Mouse (Mus musculus): Measurements from ENCODE around the gene Hrh2.

Gene Hrh2

GRCm38 (mm10) chr13:54192021-54192481 lies at the start of gene Hrh2:
Hrh2 (plus strand) TSS chr13:54192129.
- no peak for DNase-seq

GRCm38 (mm10) chr13:54143788-54144187 lies 48.1 kb upstream of the Hrh2 start:
- no peak for DNase-seq

GRCm38 (mm10) chr13:54144624-54145023 lies 47.3 kb upstream of the Hrh2 start:
- no peak for DNase-seq

GRCm38 (mm10) chr13:54147328-54147727 lies 44.6 kb upstream of the Hrh2 start:
- DNase-seq: no peak

- DNase-seq: no peak
Observed at GRCm38 (mm10) chr13:54152421-54152820, 39.5 kb upstream of the Hrh2 start.

GRCm38 (mm10) chr13:54152911-54153310 lies 39.0 kb upstream of the Hrh2 start:
- no peak for DNase-seq

- no peak for DNase-seq
Observed at GRCm38 (mm10) chr13:54153672-54154218, 38.2 kb upstream of the Hrh2 start.

- DNase-seq: no peak
Observed at GRCm38 (mm10) chr13:54155822-54156221, 36.1 kb upstream of the Hrh2 start.

GRCm38 (mm10) chr13:54159256-54159655 lies 32.7 kb upstream of the Hrh2 start:
- no peak for DNase-seq

- DNase-seq: no peak
Observed at GRCm38 (mm10) chr13:54159756-54160155, 32.2 kb upstream of the Hrh2 start.

GRCm38 (mm10) chr13:54160546-54160945 lies 31.4 kb upstream of the Hrh2 start:
- DNase-seq: no peak

- no peak for DNase-seq
Observed at GRCm38 (mm10) chr13:54161514-54161913, 30.4 kb upstream of the Hrh2 start.

GRCm38 (mm10) chr13:54163363-54163762 lies 28.6 kb upstream of the Hrh2 start:
- no peak for DNase-seq

- DNase-seq: no peak
Observed at GRCm38 (mm10) chr13:54164462-54164861, 27.5 kb upstream of the Hrh2 start.

- DNase-seq: no peak
Observed at GRCm38 (mm10) chr13:54165066-54165465, 26.9 kb upstream of the Hrh2 start.

- DNase-seq: no peak
Observed at GRCm38 (mm10) chr13:54165765-54166164, 26.2 kb upstream of the Hrh2 start.

GRCm38 (mm10) chr13:54167036-54167435 lies 24.9 kb upstream of the Hrh2 start:
- no peak for DNase-seq

GRCm38 (mm10) chr13:54168675-54169074 lies 23.3 kb upstream of the Hrh2 start:
- DNase-seq: no peak

GRCm38 (mm10) chr13:54170288-54170687 lies 21.6 kb upstream of the Hrh2 start:
- no peak for DNase-seq

GRCm38 (mm10) chr13:54171346-54171745 lies 20.6 kb upstream of the Hrh2 start:
- no peak for DNase-seq

- DNase-seq: no peak
Observed at GRCm38 (mm10) chr13:54171761-54172160, 20.2 kb upstream of the Hrh2 start.

- DNase-seq: no peak
Observed at GRCm38 (mm10) chr13:54173941-54174340, 18.0 kb upstream of the Hrh2 start.

GRCm38 (mm10) chr13:54174703-54175102 lies 17.2 kb upstream of the Hrh2 start:
- DNase-seq: no peak

GRCm38 (mm10) chr13:54175426-54175825 lies 16.5 kb upstream of the Hrh2 start:
- DNase-seq: no peak

GRCm38 (mm10) chr13:54176406-54177020 lies 15.4 kb upstream of the Hrh2 start:
- DNase-seq: no peak

All from cerebellum, adult 11 months (tissue).